Comparison of ENCODE assay signal across 18 mouse cellular contexts in the genomic region with DNA sequence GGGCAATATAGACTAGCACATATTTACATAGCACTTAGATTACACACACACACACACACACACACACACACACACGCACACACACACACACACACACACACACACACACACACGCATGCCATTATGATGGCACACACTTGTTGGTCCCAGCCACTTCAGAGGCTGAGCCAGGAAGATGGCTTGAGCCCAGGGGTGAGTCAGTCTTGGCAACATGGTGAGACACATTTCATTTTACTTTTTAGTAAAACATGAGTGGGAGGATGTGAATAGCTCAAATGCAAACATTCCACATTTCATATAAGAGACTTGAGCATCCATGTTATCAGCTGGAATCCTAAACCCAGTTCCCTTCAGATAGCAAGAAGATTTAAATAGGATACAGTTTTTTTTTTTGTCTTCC. TPM values are rescaled to one million over a fixed set of nuclear protein-coding genes. Genes with fewer than 3 reads are reported as not detected.
DNase-seq lines count a peak whose midpoint lies in the region; ATAC-seq lines count a peak whose summit lies in the region.
"Had no signal": no experiment of that assay in that cellular context is flagged by ENCODE, and none has a peak within 500 bp of the region (broad histone marks: within the 10 kb centered on the region; RNA-seq: fewer than 3 reads in every experiment).

No protein-coding gene starts in this region.

- peak; percentile 57 to 62 for DNase-seq in adrenal gland, postnatal 36 days
- no peak for DNase-seq in adrenal gland, adult 18-20 months (ENCODE audit: low spot score in 2 of 2)
- no peak for DNase-seq in liver, embryonic 13.5 days
- no peak for DNase-seq in liver
- peak; percentile 24 for DNase-seq in adipocyte (ENCODE audit: low spot score)
- peak; percentile 50 to 55 for DNase-seq in heart, postnatal 10 days
- no peak for DNase-seq in layer of hippocampus, postnatal 14 days (ENCODE audit: low spot score in 2 of 2)
- no peak for DNase-seq in liver, embryonic 11.5 days (ENCODE audit: low spot score)
- DNase-seq: cerebellum, postnatal 25 days; kidney, adult 9 months had no signal

- H3K36me3 ChIP-seq in liver, embryonic 13.5 days: peaks cover 46% of the 10 kb centered on the region
- peaks cover 6% of the 10 kb centered on the region for H3K36me3 ChIP-seq in liver, embryonic 11.5 days (ENCODE audit: control insufficient read depth, insufficient read depth, low read length)
- H3K36me3 ChIP-seq: hindbrain, embryonic 15.5 days had no signal

- peak overlapping the region; percentile 73; the same call in 1 of the 2 replicates for H3K27ac ChIP-seq in liver, embryonic 13.5 days
- H3K27ac ChIP-seq in liver, embryonic 11.5 days (ENCODE audit: low read depth, low read length): no peak overlapping the region
- H3K27ac ChIP-seq: forebrain, embryonic 12.5 days; hindbrain, embryonic 15.5 days; layer of hippocampus, adult 2 months; liver, embryonic 15.5 days; midbrain, embryonic 10.5 days had no signal

- H3K9me3 ChIP-seq in liver, embryonic 13.5 days (replicated peaks): no peaks in the 10 kb centered on the region
- H3K9me3 ChIP-seq in liver, embryonic 11.5 days (ENCODE audit: control insufficient read depth, low read length): no peaks in the 10 kb centered on the region
- H3K9me3 ChIP-seq: embryonic facial prominence, embryonic 12.5 days; forebrain, embryonic 12.5 days; hindbrain, embryonic 15.5 days; liver, embryonic 15.5 days; midbrain, embryonic 10.5 days had no signal

- ATAC-seq in liver, embryonic 13.5 days (ENCODE audit: low read depth): no peak
- no peak for ATAC-seq in liver, embryonic 11.5 days (replicated peaks; ENCODE audit: low FRiP score)
- ATAC-seq: activated CD4-positive, CD25-positive, alpha-beta regulatory T cell, adult 4 months had no signal

- H3K4me1 ChIP-seq in liver, embryonic 13.5 days (replicated peaks): peaks cover 28% of the 10 kb centered on the region
- peaks cover 17% of the 10 kb centered on the region for H3K4me1 ChIP-seq in liver, embryonic 11.5 days (replicated peaks; ENCODE audit: control insufficient read depth, insufficient read depth, low read length)
- H3K4me1 ChIP-seq: forebrain, embryonic 12.5 days had no signal

- H3K4me3 ChIP-seq in liver, embryonic 13.5 days (replicated peaks): no peak overlapping the region
- no peak overlapping the region for H3K4me3 ChIP-seq in liver, embryonic 11.5 days (ENCODE audit: low read depth, low read length)
- H3K4me3 ChIP-seq: embryonic facial prominence, embryonic 12.5 days; forebrain, embryonic 12.5 days; hindbrain, embryonic 15.5 days; layer of hippocampus, adult 2 months; liver, embryonic 15.5 days; midbrain, embryonic 10.5 days; myocyte had no signal

- 81% methylated on average over 2 of the region's 2 CpGs for WGBS in liver, embryonic 13.5 days (ENCODE audit: insufficient replicate concordance)
- 72% methylated on average over 2 of the region's 2 CpGs for WGBS in liver, embryonic 11.5 days

- intact Hi-C loops in heart, postnatal 10 days (cut with DNase I): no loop called here

- no peak overlapping the region for H3K9ac ChIP-seq in liver, embryonic 13.5 days
- H3K9ac ChIP-seq in liver, embryonic 11.5 days (ENCODE audit: low read depth, low read length): no peak overlapping the region
- H3K9ac ChIP-seq: embryonic facial prominence, embryonic 12.5 days; forebrain, embryonic 12.5 days; hindbrain, embryonic 15.5 days; liver, embryonic 15.5 days had no signal

- H3K4me2 ChIP-seq in liver, embryonic 13.5 days: no peak overlapping the region
- H3K4me2 ChIP-seq in liver, embryonic 11.5 days: no peak overlapping the region
- H3K4me2 ChIP-seq: embryonic facial prominence, embryonic 12.5 days; forebrain, embryonic 12.5 days; hindbrain, embryonic 15.5 days; liver, embryonic 15.5 days had no signal

- no peaks in the 10 kb centered on the region for H3K27me3 ChIP-seq in liver, embryonic 13.5 days
- H3K27me3 ChIP-seq in liver, embryonic 11.5 days (replicated peaks; ENCODE audit: control insufficient read depth, insufficient read depth, low read length): no peaks in the 10 kb centered on the region
- H3K27me3 ChIP-seq: embryonic facial prominence, embryonic 12.5 days; forebrain, embryonic 12.5 days; hindbrain, embryonic 15.5 days; liver, embryonic 15.5 days had no signal

RNA-seq across cellular contexts. Expression of gene F2r, which starts 15.1 kb away (rescaled TPM):
- total RNA-seq in adrenal gland, postnatal 36 days (2021): 100 to 1,000 TPM; 138 to 155 TPM
- total RNA-seq in adrenal gland, adult 18-20 months (2021): 100 to 1,000 TPM in 1 of 2 experiments, 10 to 100 TPM in 1; 91.0 to 163 TPM
- polyA plus RNA-seq in liver, embryonic 13.5 days (2015; fragmentation: Nextera tagmentation; extraction: Ambion mirVana): 42.8 and 53.6 TPM in 2 replicates
- total RNA-seq in heart, postnatal 10 days (2021): 10 to 100 TPM; 49.6 to 50.1 TPM
- total RNA-seq in layer of hippocampus, postnatal 14 days (2021): 10 to 100 TPM in 1 of 2 experiments, 1 to 10 TPM in 1; 8.8 to 10.3 TPM
- polyA plus RNA-seq in liver, embryonic 11.5 days (2014; fragmentation: Nextera tagmentation; extraction: Ambion mirVana): 142 and 156 TPM in 2 replicates

Comparison
In these comparisons a context has a peak if more than half of its experiments do, and no peak if none do; other contexts are left out.
1. DNase-seq: peak in adrenal gland, postnatal 36 days (2 of 2), adipocyte (single experiment) and heart, postnatal 10 days (2 of 2); none in adrenal gland, adult 18-20 months (0 of 2), liver, embryonic 13.5 days (single experiment), liver (single experiment), layer of hippocampus, postnatal 14 days (0 of 2) and liver, embryonic 11.5 days (single experiment).
2. RNA of gene F2r, which starts 15.1 kb away (total RNA-seq): 91.0 to 163 TPM in adrenal gland, adult 18-20 months, 138 to 155 TPM in adrenal gland, postnatal 36 days and 49.6 to 50.1 TPM in heart, postnatal 10 days; 8.8 to 10.3 TPM in layer of hippocampus, postnatal 14 days; every median in the first group is over 4 times any median in the second.